Mouse (Mus musculus): ENCODE measurements at regions not wholly inside any gene's neighbourhood (a gene's known extent, or its start where the extent isn't known, plus 50 kb on each side); places are given as distances from the start of the nearest gene placed in this dataset.

DNA sequence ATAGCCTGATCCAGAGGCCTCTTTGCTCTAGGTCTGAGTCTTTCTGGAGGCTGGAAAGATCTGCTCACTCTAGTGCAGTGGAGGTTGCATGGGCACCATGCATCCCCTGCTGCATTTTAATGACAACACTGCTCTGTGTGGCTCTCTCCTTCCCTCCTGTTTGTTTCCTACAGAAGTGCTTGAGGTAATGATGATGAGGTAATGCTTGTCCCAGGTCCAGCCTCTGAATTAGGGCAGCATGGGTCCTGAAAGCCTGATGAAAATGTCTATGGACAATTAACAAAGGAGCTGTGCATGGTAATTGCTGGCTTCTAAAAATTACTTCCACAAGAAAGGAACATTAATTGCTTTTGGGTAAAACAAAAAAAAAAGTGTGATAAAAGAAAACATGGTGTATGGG lies 69.3 kb upstream of the Adamts16 start:
- TF ChIP-seq POLR2A (IDR thresholded peaks at IDR 0.05; ENCODE audit: control insufficient read depth in 1 of 2, insufficient read depth in 1 of 2, low read depth in 1 of 2, low read length in 2 of 2, poor library complexity in 1 of 2) = no peak
- TF ChIP-seq EP300 (IDR thresholded peaks at IDR 0.05; ENCODE audit: low read depth in 1 of 2, low read length in 2 of 2) = no peak
- TF ChIP-seq KAT2A (conservative IDR thresholded peaks at IDR 0.05; ENCODE audit: low read depth, low read length) = no peak
- no peak for TF ChIP-seq CTCF (IDR thresholded peaks at IDR 0.05 in 2 of 3, conservative IDR thresholded peaks at IDR 0.05 in 1 of 3; ENCODE audit: control insufficient read depth in 1 of 3, insufficient read depth in 1 of 3, low read depth in 2 of 3, low read length in 3 of 3, poor library complexity in 1 of 3, severe bottlenecking in 1 of 3)
- TF ChIP-seq UBTF (IDR thresholded peaks at IDR 0.05; ENCODE audit: borderline replicate concordance, insufficient read depth, low read depth, low read length) = no peak
- TF ChIP-seq RAD21 (IDR thresholded peaks at IDR 0.05; ENCODE audit: low read depth, low read length) = no peak
- no peak for TF ChIP-seq GABPA (IDR thresholded peaks at IDR 0.05; ENCODE audit: low read depth, low read length)
- no peak for TF ChIP-seq USF1 (IDR thresholded peaks at IDR 0.05; ENCODE audit: low read depth, low read length)
- TF ChIP-seq NRF1 (IDR thresholded peaks at IDR 0.05; ENCODE audit: insufficient read depth, low read depth, low read length, poor library complexity, severe bottlenecking) = no peak
- no peak for TF ChIP-seq CHD2 (IDR thresholded peaks at IDR 0.05; ENCODE audit: low read length)
